Mouse (Mus musculus) stomach, postnatal 0 days (tissue): ENCODE data around the gene Baiap2. TPM values are rescaled to one million over a fixed set of nuclear protein-coding genes. Genes with fewer than 3 reads are reported as not detected.
A peak's percentile ranks its signal among the peaks of the same experiment; 100 is the strongest.

Experiments
- ATAC-seq: fragments of 200-750 bp; cut with Nextera tagmentation; 2 replicates; pipeline ENCODE4 v1.8.0; 2017; ENCODE audit not compliant: low FRiP score, low TSS enrichment
- DNase-seq: peaks from one replicate; pipeline ENCODE4 v3.0.0-alpha.2; 2016; ENCODE audit warnings: low spot score
- H3K27ac ChIP-seq: fragments of 300-500 bp; sonication (generic); replicated peaks from 2 replicates; pipeline ENCODE4 v1.5.1; 2014; ENCODE audit warnings: mild to moderate bottlenecking, control low read depth
- H3K27me3 ChIP-seq: fragments of 300-500 bp; sonication (generic); 2 replicates; pipeline ENCODE4 v1.6.1; 2014; ENCODE audit warnings: low read length; ENCODE audit not compliant: control insufficient read depth, insufficient read depth
- H3K36me3 ChIP-seq: fragments of 300-500 bp; sonication (generic); 2 replicates; pipeline ENCODE4 v1.6.1; 2014; ENCODE audit warnings: low read length, mixed read lengths; ENCODE audit not compliant: control insufficient read depth, insufficient read depth
- H3K4me1 ChIP-seq: fragments of 300-500 bp; sonication (generic); replicated peaks from 2 replicates; pipeline ENCODE4 v1.6.1; 2014; ENCODE audit warnings: antibody characterized with exemption; ENCODE audit not compliant: control insufficient read depth, insufficient read depth
- H3K4me2 ChIP-seq: fragments of 300-500 bp; sonication (generic); replicated peaks from 2 replicates; pipeline ENCODE4 v1.6.1; 2014; ENCODE audit warnings: low read depth, mild to moderate bottlenecking, control low read depth, moderate library complexity
- H3K4me3 ChIP-seq: fragments of 300-500 bp; sonication (generic); 2 replicates; pipeline ENCODE4 v1.5.1; 2014; ENCODE audit warnings: low read depth, low read length, control low read depth
- H3K9ac ChIP-seq: fragments of 300-500 bp; sonication (generic); 2 replicates; pipeline ENCODE4 v1.6.1; 2014; ENCODE audit warnings: mild to moderate bottlenecking, low read length, control low read depth, mixed read lengths
- H3K9me3 ChIP-seq: fragments of 300-500 bp; sonication (generic); 2 replicates; pipeline ENCODE4 v1.6.1; 2016; ENCODE audit warnings: low read length; ENCODE audit not compliant: control insufficient read depth
- CTCF ChIP-seq: IDR thresholded peaks from 2 replicates; pipeline ENCODE4 v1.5.1; 2016; ENCODE audit warnings: antibody characterized with exemption, low read depth, mild to moderate bottlenecking, moderate library complexity
- EP300 ChIP-seq: optimal IDR thresholded peaks from 2 replicates; pipeline ENCODE3; 2016; ENCODE audit warnings: antibody characterized with exemption
- WGBS: fragments of 180-500 bp; shearing (Covaris S2); extraction: QIAGEN DNeasy Blood & Tissue Kit; methylation state at CpG from one replicate; pipeline ENCODE4 v1.1.7; 2014; 5-methylcytosine and 5-hydroxymethylcytosine counted together
- microRNA counts: library from miRNA; unstranded; fragments of <30 nt; microRNA quantifications from one replicate; lab custom pipeline; 2015
- microRNA-seq: library from miRNA; unstranded; fragments of <30 nt; microRNA quantifications from one replicate; pipeline ENCODE4, GENCODE M21; 2016
- polyA plus RNA-seq: library from polyadenylated mRNA; unstranded; fragments of >200 nt; fragmentation: Nextera tagmentation; extraction: Ambion mirVana; gene quantifications from 2 replicates; pipeline ENCODE4 v1.2.1, GENCODE M21; 2015

Gene Baiap2
- polyA plus RNA-seq, 1 experiment from 2014 or later: 35.1 TPM

DNA sequence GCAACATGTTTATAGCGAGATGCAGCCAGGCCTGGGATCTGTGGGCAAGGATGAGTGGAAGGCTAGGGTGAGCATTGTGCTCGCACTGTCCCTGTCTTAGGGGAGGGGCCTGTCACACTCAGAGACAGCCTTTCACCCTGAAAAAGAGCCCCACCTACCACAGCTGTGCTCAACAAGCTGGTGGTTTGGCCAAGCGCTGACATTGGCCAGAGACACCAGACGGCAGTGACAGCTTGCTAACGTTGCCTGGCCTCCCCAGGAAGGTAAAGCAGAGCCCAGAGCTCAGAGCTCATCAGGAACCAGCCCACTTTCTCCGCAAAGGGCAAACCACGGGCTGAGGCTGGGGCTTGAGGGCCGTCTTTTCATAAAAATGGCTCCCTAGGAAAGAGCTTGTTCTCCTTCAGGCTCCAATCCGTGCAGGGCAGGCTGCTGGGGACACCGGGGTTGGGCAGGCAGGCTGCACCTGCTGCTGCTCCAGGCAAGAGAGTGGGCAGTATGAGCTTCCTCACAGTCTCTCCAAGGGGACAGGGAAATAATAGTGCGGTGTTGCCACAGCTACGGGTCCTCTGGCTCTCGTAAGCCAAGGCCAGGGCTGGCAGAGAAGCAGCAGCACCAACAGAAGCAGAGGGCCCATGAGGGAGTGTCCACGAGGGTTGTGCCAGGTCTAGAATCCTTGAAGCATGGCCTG is 108.7 kb downstream of the Baiap2 start:
- no peak overlapping the region for H3K4me3 ChIP-seq
- WGBS: 49% methylated on average over 14 of the region's 14 CpGs
- no peak overlapping the region for H3K4me2 ChIP-seq
- no peak overlapping the region for H3K9ac ChIP-seq
- TF ChIP-seq EP300 (no peak), CTCF (no peak)
- no peaks in the 10 kb centered on the region for H3K27me3 ChIP-seq
- H3K4me1 ChIP-seq: peaks cover 6% of the 10 kb centered on the region
- no peaks in the 10 kb centered on the region for H3K36me3 ChIP-seq
- no peak for DNase-seq
- H3K27ac ChIP-seq: 0 out of 2 replicates have a peak overlapping the region, but pooled peaks have one; percentile 30
- ATAC-seq: peak; percentile 27; the same call in 1 of the 2 replicates
- no peaks in the 10 kb centered on the region for H3K9me3 ChIP-seq

- peaks cover 3% of the 10 kb centered on the region; the same call in 1 of the 2 replicates for H3K4me1 ChIP-seq
- H3K4me3 ChIP-seq: no peak overlapping the region
- H3K9ac ChIP-seq: no peak overlapping the region
- H3K4me2 ChIP-seq: no peak overlapping the region
- no peaks in the 10 kb centered on the region for H3K9me3 ChIP-seq
- DNase-seq: no peak
- no peak overlapping the region for H3K27ac ChIP-seq
- H3K36me3 ChIP-seq: no peaks in the 10 kb centered on the region
- WGBS: 49% methylated on average over 9 of the region's 9 CpGs
- H3K27me3 ChIP-seq: no peaks in the 10 kb centered on the region
- TF ChIP-seq EP300: no peak
- no peak for TF ChIP-seq CTCF
- peak; percentile 14; the same call in 1 of the 2 replicates for ATAC-seq
These were observed 109.7 kb downstream of the Baiap2 start for GRCm38 (mm10) chr11:120052274-120052673.

DNA sequence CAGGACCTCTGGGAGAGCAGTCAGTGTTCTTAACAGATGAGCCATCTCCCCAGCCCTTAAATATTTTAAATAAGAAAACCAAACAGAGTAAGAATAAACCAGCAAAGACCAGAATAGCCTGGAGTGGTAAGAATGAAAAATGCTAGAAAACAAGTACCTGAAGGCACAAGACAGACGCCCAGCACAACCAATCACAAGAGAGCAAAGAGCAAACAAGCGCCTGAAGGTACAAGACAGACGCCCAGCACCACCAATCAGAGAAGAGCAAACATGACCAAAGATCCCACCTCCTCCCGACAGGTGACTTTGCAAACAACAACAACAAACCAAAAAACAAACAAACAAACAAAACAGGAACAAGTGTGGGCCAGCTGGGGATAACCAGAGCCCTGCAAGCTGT is 111.3 kb downstream of the Baiap2 start:
- Histone ChIP-seq H3K4me2 (no peak overlapping the region), H3K27ac (no peak overlapping the region), H3K4me3 (no peak overlapping the region), H3K36me3 (no peaks in the 10 kb centered on the region), H3K27me3 (no peaks in the 10 kb centered on the region), H3K4me1 (peaks cover 3% of the 10 kb centered on the region; the same call in 1 of the 2 replicates), H3K9ac (no peak overlapping the region), H3K9me3 (no peaks in the 10 kb centered on the region)
- DNase-seq: no peak
- no peak for ATAC-seq
- TF ChIP-seq EP300 (no peak), CTCF (no peak)
- 77% methylated on average over 4 of the region's 4 CpGs for WGBS

DNA sequence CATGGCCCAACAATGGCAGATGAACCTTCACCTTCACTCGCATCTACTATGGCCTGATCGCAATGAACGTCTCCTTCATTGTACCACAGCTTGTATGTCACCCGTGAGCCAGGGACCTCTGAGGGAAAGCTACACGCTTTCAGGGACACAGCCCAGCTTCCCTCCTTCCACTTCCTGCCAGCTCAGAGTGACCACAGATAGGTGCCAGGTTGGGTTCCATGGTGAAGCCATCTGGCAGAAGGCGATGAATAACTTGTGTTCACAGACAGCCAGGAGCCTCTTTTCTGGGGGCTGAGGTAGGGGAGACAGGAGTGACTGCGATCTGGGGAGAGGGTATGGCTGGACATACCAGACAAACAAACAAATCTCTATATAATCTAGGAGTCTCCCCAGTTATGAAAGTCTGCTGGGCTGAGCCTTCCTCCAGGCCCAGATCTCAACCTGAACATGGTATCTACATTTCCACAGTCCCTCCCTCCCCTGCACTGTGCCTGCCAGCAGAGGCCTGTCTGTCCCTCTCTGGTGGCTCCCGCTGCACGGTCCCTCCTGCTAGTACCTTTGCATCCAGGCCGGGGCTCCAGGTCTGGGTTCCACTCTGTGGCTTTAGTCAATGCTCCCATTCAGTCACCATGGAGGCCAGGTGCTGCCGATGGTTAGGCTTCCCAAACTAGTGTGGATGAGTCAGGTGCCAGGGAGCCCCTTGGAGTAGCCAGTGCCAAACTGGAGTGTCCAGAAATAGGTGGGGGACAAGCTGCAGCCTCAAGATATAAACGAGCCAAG is 113.6 kb downstream of the Baiap2 start:
- TF ChIP-seq EP300 (no peak), CTCF (no peak)
- ATAC-seq (no peak), DNase-seq (no peak)
- Histone ChIP-seq H3K4me3 (no peak overlapping the region), H3K4me2 (no peak overlapping the region), H3K27me3 (no peaks in the 10 kb centered on the region), H3K9me3 (no peaks in the 10 kb centered on the region), H3K4me1 (peaks cover 3% of the 10 kb centered on the region; the same call in 1 of the 2 replicates), H3K9ac (no peak overlapping the region), H3K36me3 (no peaks in the 10 kb centered on the region), H3K27ac (no peak overlapping the region)
- WGBS: 80% methylated on average over 12 of the region's 12 CpGs

MicroRNAs within 50 kb of the gene (microRNA counts, 519-probe panel; counts per million panel counts)
- microRNA mmu-miR-338-3p (lab: Ali Mortazavi, UCI) (3,959 counts per million, percentile 28 among the panel's probes with 10 or more counts), microRNA mmu-miR-338-5p (lab: Ali Mortazavi, UCI) (not detected)

Small RNAs within 50 kb of the gene (microRNA-seq; reads per million reads assigned to microRNA genes)
- gene Mir3065: not detected
- not detected for gene Mir338

Other genes starting within 250 kb of the Baiap2 start
- gene Chmp6, start 29.3 kb upstream of the Baiap2 start, polyA plus RNA-seq: 84.5 and 85.3 TPM in 2 replicates
- 1.6 and 2.1 TPM in 2 replicates for gene Aatk, start 104.4 kb downstream of the Baiap2 start, polyA plus RNA-seq
- gene Cep131, start 144.1 kb downstream of the Baiap2 start, polyA plus RNA-seq: 5.8 and 6.3 TPM in 2 replicates
- gene Tepsin, start 156.0 kb downstream of the Baiap2 start, polyA plus RNA-seq: 8.3 and 11.5 TPM in 2 replicates
- 84.8 and 84.9 TPM in 2 replicates for gene Ndufaf8, start 156.2 kb downstream of the Baiap2 start, polyA plus RNA-seq
- gene Slc38a10, start 208.6 kb downstream of the Baiap2 start, polyA plus RNA-seq: 40.5 and 42.3 TPM in 2 replicates